Mouse (Mus musculus): Measurements from ENCODE around the gene Pbp2.

Gene Pbp2

GRCm38 (mm10) chr6:135300469-135300868, 9.7 kb downstream of the Pbp2 start:
- no peak for DNase-seq (ENCODE audit: low read depth)

GRCm38 (mm10) chr6:135299024-135299550, 11.1 kb downstream of the Pbp2 start:
- DNase-seq (ENCODE audit: low read depth) = no peak

GRCm38 (mm10) chr6:135297570-135297969, 12.6 kb downstream of the Pbp2 start:
- no peak for DNase-seq (ENCODE audit: low read depth)

- no peak for DNase-seq (ENCODE audit: low read depth)
Observed at GRCm38 (mm10) chr6:135296267-135296666, 13.9 kb downstream of the Pbp2 start.

GRCm38 (mm10) chr6:135295082-135295861, 14.9 kb downstream of the Pbp2 start:
- DNase-seq (ENCODE audit: low read depth) = no peak

GRCm38 (mm10) chr6:135294150-135294549, 16.1 kb downstream of the Pbp2 start:
- DNase-seq (ENCODE audit: low read depth) = no peak

- DNase-seq (ENCODE audit: low read depth) = no peak
Observed at GRCm38 (mm10) chr6:135292391-135292790, 17.8 kb downstream of the Pbp2 start.

GRCm38 (mm10) chr6:135279856-135280255, 30.3 kb downstream of the Pbp2 start:
- DNase-seq (ENCODE audit: low read depth) = no peak

- DNase-seq (ENCODE audit: low read depth) = no peak
Observed at GRCm38 (mm10) chr6:135279286-135279685, 30.9 kb downstream of the Pbp2 start.

GRCm38 (mm10) chr6:135278302-135278701, 31.9 kb downstream of the Pbp2 start:
- no peak for DNase-seq (ENCODE audit: low read depth)

GRCm38 (mm10) chr6:135276474-135277295, 33.5 kb downstream of the Pbp2 start:
- no peak for DNase-seq (ENCODE audit: low read depth)

GRCm38 (mm10) chr6:135275231-135275630, 35.0 kb downstream of the Pbp2 start:
- no peak for DNase-seq (ENCODE audit: low read depth)

- DNase-seq (ENCODE audit: low read depth) = no peak
Observed at GRCm38 (mm10) chr6:135273066-135273465, 37.1 kb downstream of the Pbp2 start.

- DNase-seq (ENCODE audit: low read depth) = no peak
Observed at GRCm38 (mm10) chr6:135271761-135272160, 38.4 kb downstream of the Pbp2 start.

GRCm38 (mm10) chr6:135269626-135270025, 40.6 kb downstream of the Pbp2 start:
- DNase-seq (ENCODE audit: low read depth) = no peak

- DNase-seq (ENCODE audit: low read depth) = no peak
Observed at GRCm38 (mm10) chr6:135268392-135268791, 41.8 kb downstream of the Pbp2 start.

GRCm38 (mm10) chr6:135267221-135267620, 43.0 kb downstream of the Pbp2 start:
- DNase-seq (ENCODE audit: low read depth) = no peak

- no peak for DNase-seq (ENCODE audit: low read depth)
Observed at GRCm38 (mm10) chr6:135266056-135266455, 44.1 kb downstream of the Pbp2 start.

GRCm38 (mm10) chr6:135264136-135264535, 46.1 kb downstream of the Pbp2 start:
- DNase-seq (ENCODE audit: low read depth) = peak; percentile 25

GRCm38 (mm10) chr6:135262565-135262964, 47.6 kb downstream of the Pbp2 start:
- DNase-seq (ENCODE audit: low read depth) = no peak

- no peak for DNase-seq (ENCODE audit: low read depth)
Observed at GRCm38 (mm10) chr6:135261124-135261523, 49.1 kb downstream of the Pbp2 start.

- no peak for DNase-seq (ENCODE audit: low read depth)
Observed at GRCm38 (mm10) chr6:135260435-135260834, 49.8 kb downstream of the Pbp2 start.

Measured in induced T-regulatory cell, adult 2 months (primary cell).